Mouse (Mus musculus): ENCODE results near the gene Slc38a5.

Slc38a5 gene

GRCm38 (mm10) chrX:8271083-8271820, at the start of gene Slc38a5:
TSS of gene Slc38a5 (plus strand) at chrX:8271133.
- in situ Hi-C loops (cut with MboI; ENCODE audit: low pct_unique_long_range_greater_than_20kb in 1 of 2, low sequenced_read_pairs in 2 of 2, unreplicated experiment in 1 of 2) = no loop called here

GRCm38 (mm10) chrX:8222296-8222677, 48.6 kb upstream of the Slc38a5 start:
- in situ Hi-C loops (cut with MboI; ENCODE audit: low pct_unique_long_range_greater_than_20kb in 1 of 2, low sequenced_read_pairs in 2 of 2, unreplicated experiment in 1 of 2) = loop anchor here in 1 of 2 experiments (5.0 kb wide), 1 partner anchor 50 kb away; no protein-coding TSS in a partner anchor

- in situ Hi-C loops (cut with MboI; ENCODE audit: low pct_unique_long_range_greater_than_20kb in 1 of 2, low sequenced_read_pairs in 2 of 2, unreplicated experiment in 1 of 2) = loop anchor here in 1 of 2 experiments (5.0 kb wide), 1 partner anchor 51 kb away; no protein-coding TSS in a partner anchor
Measured at GRCm38 (mm10) chrX:8222678-8223421, 48.1 kb upstream of the Slc38a5 start.

- in situ Hi-C loops (cut with MboI; ENCODE audit: low pct_unique_long_range_greater_than_20kb in 1 of 2, low sequenced_read_pairs in 2 of 2, unreplicated experiment in 1 of 2) = loop anchor here in 1 of 2 experiments (5.0 kb wide), 1 partner anchor 51 kb away; no protein-coding TSS in a partner anchor
Measured at GRCm38 (mm10) chrX:8223473-8223872, 47.5 kb upstream of the Slc38a5 start.

- in situ Hi-C loops (cut with MboI; ENCODE audit: low pct_unique_long_range_greater_than_20kb in 1 of 2, low sequenced_read_pairs in 2 of 2, unreplicated experiment in 1 of 2) = no loop called here
Measured at GRCm38 (mm10) chrX:8230272-8230671, 40.7 kb upstream of the Slc38a5 start.

- in situ Hi-C loops (cut with MboI; ENCODE audit: low pct_unique_long_range_greater_than_20kb in 1 of 2, low sequenced_read_pairs in 2 of 2, unreplicated experiment in 1 of 2) = no loop called here
Measured at GRCm38 (mm10) chrX:8233602-8234001, 37.3 kb upstream of the Slc38a5 start.

GRCm38 (mm10) chrX:8236704-8237103, 34.2 kb upstream of the Slc38a5 start:
- in situ Hi-C loops (cut with MboI; ENCODE audit: low pct_unique_long_range_greater_than_20kb in 1 of 2, low sequenced_read_pairs in 2 of 2, unreplicated experiment in 1 of 2) = no loop called here

- in situ Hi-C loops (cut with MboI; ENCODE audit: low pct_unique_long_range_greater_than_20kb in 1 of 2, low sequenced_read_pairs in 2 of 2, unreplicated experiment in 1 of 2) = no loop called here
Measured at GRCm38 (mm10) chrX:8238804-8239395, 32.0 kb upstream of the Slc38a5 start.

GRCm38 (mm10) chrX:8247680-8248079, 23.3 kb upstream of the Slc38a5 start:
- in situ Hi-C loops (cut with MboI; ENCODE audit: low pct_unique_long_range_greater_than_20kb in 1 of 2, low sequenced_read_pairs in 2 of 2, unreplicated experiment in 1 of 2) = loop anchor here in 1 of 2 experiments (5.0 kb wide), 1 partner anchor 95 kb away; no protein-coding TSS in a partner anchor

- in situ Hi-C loops (cut with MboI; ENCODE audit: low pct_unique_long_range_greater_than_20kb in 1 of 2, low sequenced_read_pairs in 2 of 2, unreplicated experiment in 1 of 2) = loop anchor here in 1 of 2 experiments (5.0 kb wide), 1 partner anchor 96 kb away; no protein-coding TSS in a partner anchor
Measured at GRCm38 (mm10) chrX:8248542-8249120, 22.3 kb upstream of the Slc38a5 start.

- in situ Hi-C loops (cut with MboI; ENCODE audit: low pct_unique_long_range_greater_than_20kb in 1 of 2, low sequenced_read_pairs in 2 of 2, unreplicated experiment in 1 of 2) = no loop called here
Measured at GRCm38 (mm10) chrX:8251789-8252333, 19.1 kb upstream of the Slc38a5 start.

GRCm38 (mm10) chrX:8252334-8253285, 18.3 kb upstream of the Slc38a5 start, which contains the start of gene Ftsj1:
TSS of gene Ftsj1 (minus strand) at chrX:8252406.
- in situ Hi-C loops (cut with MboI; ENCODE audit: low pct_unique_long_range_greater_than_20kb in 1 of 2, low sequenced_read_pairs in 2 of 2, unreplicated experiment in 1 of 2) = no loop called here

- in situ Hi-C loops (cut with MboI; ENCODE audit: low pct_unique_long_range_greater_than_20kb in 1 of 2, low sequenced_read_pairs in 2 of 2, unreplicated experiment in 1 of 2) = no loop called here
Measured at GRCm38 (mm10) chrX:8253711-8254110, 17.2 kb upstream of the Slc38a5 start.

- in situ Hi-C loops (cut with MboI; ENCODE audit: low pct_unique_long_range_greater_than_20kb in 1 of 2, low sequenced_read_pairs in 2 of 2, unreplicated experiment in 1 of 2) = no loop called here
Measured at GRCm38 (mm10) chrX:8255807-8256206, 15.1 kb upstream of the Slc38a5 start.

- in situ Hi-C loops (cut with MboI; ENCODE audit: low pct_unique_long_range_greater_than_20kb in 1 of 2, low sequenced_read_pairs in 2 of 2, unreplicated experiment in 1 of 2) = no loop called here
Measured at GRCm38 (mm10) chrX:8259478-8259877, 11.5 kb upstream of the Slc38a5 start.

GRCm38 (mm10) chrX:8263156-8263804, 7.7 kb upstream of the Slc38a5 start:
- in situ Hi-C loops (cut with MboI; ENCODE audit: low pct_unique_long_range_greater_than_20kb in 1 of 2, low sequenced_read_pairs in 2 of 2, unreplicated experiment in 1 of 2) = no loop called here

GRCm38 (mm10) chrX:8264222-8264621, 6.7 kb upstream of the Slc38a5 start:
- in situ Hi-C loops (cut with MboI; ENCODE audit: low pct_unique_long_range_greater_than_20kb in 1 of 2, low sequenced_read_pairs in 2 of 2, unreplicated experiment in 1 of 2) = no loop called here

Data from mouse embryonic stem cell (cell line).